ENCODE assay signal across 50 mouse cellular contexts in genomic region chr3:98187777-98188176, GRCm38 (mm10). TPM values are rescaled to one million over a fixed set of nuclear protein-coding genes. Genes with fewer than 3 reads are reported as not detected.
"Had no signal": no experiment of that assay in that cellular context is flagged by ENCODE, and none has a peak within 500 bp of the region (broad histone marks: within the 10 kb centered on the region; RNA-seq: fewer than 3 reads in every experiment).

No protein-coding gene starts in this region.

- H3K9ac ChIP-seq: heart, embryonic 12.5 days; heart, embryonic 13.5 days; heart, embryonic 15.5 days; hindbrain, embryonic 12.5 days; hindbrain, embryonic 13.5 days; hindbrain, embryonic 14.5 days; hindbrain, embryonic 15.5 days; kidney, embryonic 15.5 days had no signal

- H3K9me3 ChIP-seq: heart, embryonic 10.5 days; heart, embryonic 12.5 days; heart, embryonic 13.5 days; heart, embryonic 15.5 days; hindbrain, embryonic 10.5 days; hindbrain, embryonic 12.5 days; hindbrain, embryonic 13.5 days; hindbrain, embryonic 15.5 days; kidney, embryonic 15.5 days had no signal

- H3K4me1 ChIP-seq: heart, embryonic 10.5 days; heart, embryonic 12.5 days; heart, embryonic 13.5 days; heart, embryonic 15.5 days had no signal

- H3K4me2 ChIP-seq: heart, embryonic 11.5 days; heart, embryonic 12.5 days; heart, embryonic 13.5 days; heart, embryonic 15.5 days; hindbrain, embryonic 12.5 days; hindbrain, embryonic 13.5 days; hindbrain, embryonic 14.5 days; hindbrain, embryonic 15.5 days; kidney, embryonic 15.5 days had no signal

- H3K27ac ChIP-seq: heart, embryonic 10.5 days; heart, embryonic 13.5 days; heart, embryonic 15.5 days; hindbrain, embryonic 10.5 days; hindbrain, embryonic 12.5 days; hindbrain, embryonic 13.5 days; hindbrain, embryonic 14.5 days; hindbrain, embryonic 15.5 days; hindbrain, postnatal 0 days; kidney, embryonic 15.5 days; kidney, postnatal 0 days; layer of hippocampus, adult 2 months; left cerebral cortex, adult 2 months had no signal

- ATAC-seq: hindbrain, embryonic 16.5 days; hindbrain, postnatal 0 days; inflammation-experienced regulatory T-cells, adult 6 months had no signal

- H3K27me3 ChIP-seq: heart, embryonic 12.5 days; heart, embryonic 13.5 days; heart, embryonic 15.5 days; hindbrain, embryonic 12.5 days; hindbrain, embryonic 13.5 days; hindbrain, embryonic 15.5 days; kidney, embryonic 15.5 days had no signal

- DNase-seq: heart, postnatal 10 days; heart, postnatal 14 days; heart, postnatal 36 days; heart, postnatal 4 days; kidney, adult 11 months; kidney, adult 18-20 months; kidney, adult 2 months; kidney, adult 8-10 months; kidney, adult 9 months; kidney, postnatal 10 days; kidney, postnatal 14 days; kidney, postnatal 25 days; kidney, postnatal 36 days; kidney, postnatal 4 days; layer of hippocampus, adult 9-11 months; layer of hippocampus, postnatal 36 days had no signal

- H3K36me3 ChIP-seq: heart, embryonic 10.5 days; heart, embryonic 12.5 days; heart, embryonic 13.5 days; heart, embryonic 15.5 days; hindbrain, embryonic 10.5 days; hindbrain, embryonic 12.5 days; hindbrain, embryonic 13.5 days; hindbrain, embryonic 15.5 days; kidney, embryonic 15.5 days had no signal

- H3K4me3 ChIP-seq: heart, embryonic 10.5 days; heart, embryonic 12.5 days; heart, embryonic 13.5 days; heart, embryonic 15.5 days; hindbrain, embryonic 10.5 days; hindbrain, embryonic 12.5 days; hindbrain, embryonic 13.5 days; hindbrain, embryonic 15.5 days; kidney, embryonic 15.5 days; layer of hippocampus, adult 2 months; left cerebral cortex, adult 2 months had no signal

RNA-seq across cellular contexts. Expression of gene Adam30, which starts 27.3 kb away (rescaled TPM):
- total RNA-seq: heart, postnatal 25 days; heart, postnatal 36 days; layer of hippocampus, adult 18-20 months; layer of hippocampus, adult 2 months; layer of hippocampus, postnatal 10 days; layer of hippocampus, postnatal 14 days; layer of hippocampus, postnatal 25 days; layer of hippocampus, postnatal 36 days; left cerebral cortex, adult 18-20 months; left cerebral cortex, adult 2 months; left cerebral cortex, adult 8-10 months had no signal
- polyA plus RNA-seq: heart, embryonic 10.5 days; heart, embryonic 11.5 days; heart, embryonic 12.5 days; heart, embryonic 13.5 days; heart, embryonic 14.5 days; heart, embryonic 15.5 days; heart, embryonic 16.5 days; heart, postnatal 0 days; hindbrain, embryonic 10.5 days; hindbrain, embryonic 11.5 days; hindbrain, embryonic 12.5 days; hindbrain, embryonic 14.5 days; hindbrain, embryonic 15.5 days; hindbrain, embryonic 16.5 days; hindbrain, postnatal 0 days; inflammation-experienced regulatory T-cells, adult 6 months; intestine, embryonic 14.5 days; kidney, adult 2 months; kidney, embryonic 14.5 days; kidney, embryonic 15.5 days; kidney, embryonic 16.5 days; kidney, postnatal 0 days; large intestine, adult 2 months had no signal

RNA-seq across cellular contexts. Expression of gene Reg4, which starts 34.2 kb away (rescaled TPM):
- total RNA-seq: heart, postnatal 10 days; heart, postnatal 14 days; heart, postnatal 25 days; heart, postnatal 36 days; heart, postnatal 4 days; hematopoietic stem cell, adult 5-6 weeks; hindbrain, postnatal 0 days; layer of hippocampus, adult 18-20 months; layer of hippocampus, adult 2 months; layer of hippocampus, adult 8-10 months; layer of hippocampus, postnatal 10 days; layer of hippocampus, postnatal 14 days; layer of hippocampus, postnatal 25 days; layer of hippocampus, postnatal 36 days; left cerebral cortex, adult 18-20 months; left cerebral cortex, adult 2 months; left cerebral cortex, adult 8-10 months had no signal
- polyA plus RNA-seq: heart, embryonic 10.5 days; heart, embryonic 11.5 days; heart, embryonic 12.5 days; heart, embryonic 13.5 days; heart, embryonic 15.5 days; heart, embryonic 16.5 days; heart, postnatal 0 days; hindbrain, embryonic 10.5 days; hindbrain, embryonic 11.5 days; hindbrain, embryonic 12.5 days; hindbrain, embryonic 13.5 days; hindbrain, embryonic 14.5 days; hindbrain, embryonic 15.5 days; hindbrain, embryonic 16.5 days; inflammation-experienced regulatory T-cells, adult 6 months; kidney, adult 2 months; kidney, embryonic 14.5 days had no signal
